Mouse (Mus musculus) inflammation-experienced regulatory T-cells, adult 6 months (primary cell): ENCODE results near the gene Chd1. TPM values are rescaled to one million over a fixed set of nuclear protein-coding genes. Genes with fewer than 3 reads are reported as not detected.

ENCODE experiments used
- ATAC-seq: one replicate; pipeline ENCODE4 v1.8.0; 2017
- polyA plus RNA-seq, 3 experiments: library from polyadenylated mRNA; unstranded; fragments of 100-300 nt; shearing (Covaris generic); gene quantifications; one replicate each; pipeline ENCODE4 v1.2.1; 2017

Chd1 gene
- polyA plus RNA-seq: 10 to 100 TPM; 16.7 to 19.2 (median 18.8) TPM

GRCm38 (mm10) chr17:15704475-15705300 lies at the start of gene Chd1:
TSS of gene Chd1 (plus strand) at chr17:15704967.
- ATAC-seq: peak; percentile 61

DNA sequence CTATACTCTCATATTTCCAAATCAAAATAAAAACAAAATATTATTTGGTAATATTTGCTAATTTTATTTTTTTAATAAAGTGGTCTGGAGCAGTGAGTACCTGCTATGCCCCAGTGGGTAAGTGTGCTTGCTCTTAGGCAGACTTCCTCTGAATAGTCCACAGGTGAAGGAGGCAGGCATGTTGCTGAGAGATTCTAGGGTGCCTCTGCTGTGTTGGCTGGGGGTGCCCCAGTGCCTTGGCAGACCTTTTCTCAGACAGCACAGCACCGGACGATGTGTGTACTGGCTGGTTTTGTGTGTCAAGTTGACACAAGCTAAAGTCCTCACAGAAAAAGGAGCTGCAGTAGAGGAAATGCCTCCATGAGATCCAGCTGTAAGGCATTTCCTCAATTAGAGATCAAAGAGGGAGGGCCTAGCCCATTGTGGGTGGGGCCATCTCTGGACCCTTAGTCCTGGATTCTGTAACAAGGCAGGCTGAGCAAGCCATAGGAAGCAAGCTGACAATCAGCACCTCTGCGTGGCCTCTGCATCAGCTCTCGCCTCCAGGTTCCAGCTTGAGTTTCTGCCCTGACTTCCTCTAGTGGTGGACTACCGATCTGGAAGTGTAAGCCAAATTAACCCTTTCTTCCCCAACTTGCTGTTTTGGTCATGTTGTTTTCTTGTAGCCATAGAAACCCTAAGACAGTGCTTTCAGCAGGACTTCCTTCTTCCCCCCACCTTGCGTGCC lies 47.7 kb upstream of the Chd1 start:
- no peak for ATAC-seq

GRCm38 (mm10) chr17:15672870-15673269 lies 31.9 kb upstream of the Chd1 start:
- ATAC-seq: no peak

- ATAC-seq: no peak
Measured at GRCm38 (mm10) chr17:15677970-15678645, 26.7 kb upstream of the Chd1 start.

DNA sequence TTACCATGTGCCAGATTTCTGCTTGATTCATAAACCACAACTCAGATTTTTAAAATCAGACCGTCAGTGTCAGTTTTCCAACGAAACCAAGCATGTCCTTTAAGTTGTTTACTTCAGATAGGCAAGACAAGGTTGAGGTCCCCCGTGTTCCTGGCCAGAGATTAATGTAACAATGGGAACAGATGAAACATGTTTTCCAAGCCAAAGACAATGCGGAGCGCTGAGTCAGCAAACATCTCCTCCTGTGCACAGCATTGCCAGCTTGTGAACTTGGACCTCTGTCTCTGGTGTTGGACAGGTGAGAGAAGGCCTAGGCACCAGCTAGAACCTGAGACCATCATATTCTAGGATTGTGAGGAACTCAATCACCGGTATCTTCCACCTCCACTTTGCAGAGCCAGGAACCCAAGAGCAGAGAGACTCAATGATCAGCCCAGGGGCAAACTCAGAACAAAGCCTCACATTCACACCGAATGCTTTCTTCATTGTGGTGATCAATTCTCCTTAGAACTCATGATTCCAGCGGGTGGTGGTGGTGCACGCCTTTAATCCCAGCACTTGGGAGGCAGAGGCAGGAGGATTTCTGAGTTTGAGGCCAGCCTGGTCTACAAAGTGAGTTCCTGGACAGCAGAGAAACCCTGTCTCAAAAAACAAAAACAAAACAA lies 24.7 kb upstream of the Chd1 start:
- ATAC-seq: no peak

DNA sequence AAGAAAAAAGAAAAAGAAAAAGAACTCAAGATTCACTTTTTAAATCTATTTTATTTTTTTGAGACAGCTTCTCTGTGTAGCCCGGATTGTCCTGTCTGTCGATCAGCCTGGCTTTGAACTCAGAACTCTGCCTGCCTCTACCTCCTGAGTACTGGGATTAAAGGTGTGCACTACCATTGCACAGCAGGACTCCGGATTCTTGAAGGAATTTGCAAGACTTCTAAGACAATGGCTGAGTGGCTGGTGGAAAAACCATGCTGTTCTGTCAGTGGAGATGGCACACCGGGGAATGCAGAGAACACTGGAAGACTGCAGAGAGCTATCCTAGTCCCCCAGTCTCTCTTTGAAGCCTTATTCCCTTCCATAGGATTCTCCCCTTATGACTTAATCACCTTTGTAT lies 24.1 kb upstream of the Chd1 start:
- no peak for ATAC-seq

DNA sequence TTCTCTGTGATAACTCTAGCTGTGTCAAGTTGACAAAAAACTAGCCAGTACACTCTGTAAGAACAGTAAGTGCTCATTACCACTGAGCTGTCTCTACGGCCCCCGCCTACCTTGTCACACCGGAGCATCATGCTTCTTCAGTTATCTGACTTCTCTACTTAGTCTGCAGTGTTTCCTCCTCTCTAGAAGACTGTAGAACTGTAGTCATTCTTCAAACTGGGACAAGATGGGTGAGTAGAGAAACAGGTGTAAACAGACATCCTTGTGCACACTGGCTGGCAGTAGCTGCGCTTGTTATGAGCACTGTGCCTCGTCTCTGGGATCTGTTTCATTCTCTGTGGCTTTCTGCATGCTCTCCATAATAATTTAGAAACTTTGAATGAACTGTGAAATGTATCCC lies 18.4 kb upstream of the Chd1 start:
- no peak for ATAC-seq

GRCm38 (mm10) chr17:15690304-15690703 lies 14.5 kb upstream of the Chd1 start:
- ATAC-seq: no peak

- ATAC-seq: no peak
Measured at GRCm38 (mm10) chr17:15695566-15695965, 9.2 kb upstream of the Chd1 start.

DNA sequence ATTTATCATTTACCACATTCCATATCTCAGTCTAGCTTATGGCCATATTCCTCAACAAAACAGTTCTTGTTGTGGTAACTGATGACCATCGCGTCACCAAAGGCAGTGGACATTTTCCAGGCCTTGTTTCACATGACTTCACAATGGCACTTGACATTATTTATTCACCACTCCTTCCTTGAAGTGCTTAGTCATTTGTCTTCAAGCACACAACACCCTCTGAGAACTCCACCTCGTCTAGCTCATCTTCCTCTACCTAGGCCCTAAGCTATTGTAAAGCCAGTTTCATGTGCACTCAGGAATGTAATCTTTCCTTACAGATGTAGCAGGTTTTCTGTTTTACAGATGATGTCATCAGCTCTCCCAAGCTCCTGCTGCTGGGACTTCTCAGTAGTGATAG lies 5.8 kb upstream of the Chd1 start:
- no peak for ATAC-seq

GRCm38 (mm10) chr17:15701505-15701904 lies 3.3 kb upstream of the Chd1 start:
- no peak for ATAC-seq

GRCm38 (mm10) chr17:15704158-15704474 lies 651 bp upstream of the Chd1 start:
- peak; percentile 10 for ATAC-seq

- ATAC-seq: peak; percentile 78
Measured at GRCm38 (mm10) chr17:15705303-15706284, 827 bp downstream of the Chd1 start.

GRCm38 (mm10) chr17:15714507-15714906 lies 9.7 kb downstream of the Chd1 start:
- peak; percentile 20 for ATAC-seq

DNA sequence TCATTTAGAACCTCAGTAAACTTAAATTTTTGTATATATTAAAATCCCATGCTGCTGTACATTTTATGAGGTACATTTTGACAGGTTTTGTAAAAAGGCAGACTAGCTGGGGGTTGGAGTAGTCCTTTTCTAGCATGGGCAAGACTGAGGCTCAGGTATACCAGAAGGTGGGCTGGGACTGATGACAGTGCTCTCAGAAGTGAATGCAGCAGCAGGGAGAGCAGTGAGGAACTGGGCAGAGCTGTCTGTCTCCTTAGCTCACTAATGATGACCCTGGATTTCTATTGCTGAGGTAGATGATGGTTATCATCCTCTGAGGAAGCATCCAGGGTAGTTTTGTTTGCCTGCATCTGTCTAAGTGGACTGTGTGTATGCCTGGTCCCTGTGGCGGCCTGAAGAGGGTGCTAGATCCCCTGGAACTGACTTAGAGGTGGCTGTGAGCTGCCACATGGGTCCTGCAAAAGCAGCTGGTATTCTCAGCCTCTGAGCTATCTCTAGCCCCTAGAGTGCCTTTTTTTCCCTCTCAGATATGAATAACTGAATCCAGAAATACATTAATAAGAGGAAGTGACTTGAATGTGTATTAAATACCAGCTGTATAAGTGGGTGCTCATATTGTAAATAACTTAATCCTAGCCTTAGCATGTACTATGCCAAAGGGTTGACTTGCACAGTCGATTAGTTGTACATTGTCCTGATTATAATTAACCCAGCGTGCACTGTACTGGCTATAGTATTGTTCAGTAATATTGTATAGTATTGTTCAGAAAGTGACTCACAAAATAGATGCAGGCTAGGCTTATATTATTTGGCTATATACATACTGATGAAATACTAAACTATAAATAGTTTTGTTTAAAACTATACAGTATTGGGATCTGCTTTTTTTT lies 10.5 kb downstream of the Chd1 start:
- peak; percentile 79 for ATAC-seq

GRCm38 (mm10) chr17:15715940-15716339 lies 11.2 kb downstream of the Chd1 start:
- no peak for ATAC-seq

DNA sequence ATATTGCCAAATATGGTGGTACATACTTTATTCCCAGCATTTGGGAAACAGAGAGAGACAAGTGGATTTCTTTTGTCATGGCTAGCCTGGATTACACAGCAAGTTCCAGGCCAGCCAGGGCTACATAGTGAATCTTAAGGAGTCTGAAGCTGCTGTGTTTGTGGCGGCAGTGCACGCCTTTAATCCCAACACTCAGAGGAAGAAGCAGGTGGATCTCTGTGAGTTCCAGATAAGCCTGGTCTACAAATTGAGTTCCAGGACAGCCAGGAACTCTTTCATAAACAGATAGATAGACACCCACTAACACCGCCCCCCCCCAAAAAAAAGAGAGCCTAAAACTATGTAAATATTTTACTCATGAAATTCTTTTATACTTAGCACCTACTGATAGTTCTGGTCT lies 16.1 kb downstream of the Chd1 start:
- no peak for ATAC-seq

- peak; percentile 76 for ATAC-seq
Measured at GRCm38 (mm10) chr17:15723291-15723690, 18.5 kb downstream of the Chd1 start.

DNA sequence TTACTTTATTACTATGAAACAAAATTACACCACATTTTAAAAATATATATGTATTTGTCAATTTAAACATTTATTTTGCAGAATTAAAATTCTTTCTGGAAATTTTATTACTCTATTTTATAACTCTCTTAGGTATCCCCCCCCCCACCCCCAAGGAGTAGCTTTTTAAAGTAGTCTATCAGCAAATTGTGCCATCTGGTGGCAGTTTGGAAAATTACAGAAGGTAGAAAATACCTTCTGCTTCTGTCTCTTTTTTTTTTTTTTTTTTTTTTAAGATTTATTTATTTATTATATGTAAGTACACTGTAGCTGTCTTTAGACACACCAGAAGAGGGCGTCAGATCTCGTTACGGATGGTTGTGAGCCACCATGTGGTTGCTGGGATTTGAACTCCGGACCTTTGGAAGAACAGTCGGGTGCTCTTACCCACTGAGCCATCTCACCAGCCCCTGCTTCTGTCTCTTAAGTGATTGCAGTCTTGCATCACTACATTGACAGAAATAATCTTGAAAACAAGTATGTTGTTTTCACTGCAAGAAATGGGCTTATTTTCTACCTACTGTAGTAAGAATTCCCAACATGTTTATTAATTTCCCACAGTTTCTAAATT lies 19.2 kb downstream of the Chd1 start:
- peak; percentile 53 for ATAC-seq

- no peak for ATAC-seq
Measured at GRCm38 (mm10) chr17:15731706-15732105, 26.9 kb downstream of the Chd1 start.
